Mouse (Mus musculus) limb, embryonic 14.5 days (tissue): ENCODE measurements at regions not wholly inside any gene's neighbourhood (a gene's known extent, or its start where the extent isn't known, plus 50 kb on each side); places are given as distances from the start of the nearest gene placed in this dataset.

Experiments used
- ATAC-seq: fragments of 200-750 bp; cut with Nextera tagmentation; 2 replicates; pipeline ENCODE4 v1.8.0; 2017; ENCODE audit warnings: low read depth, moderate number of reproducible peaks, moderate TSS enrichment; ENCODE audit not compliant: low FRiP score
- DNase-seq: peaks from one replicate; pipeline ENCODE4 v3.0.0-alpha.2; 2015; ENCODE audit warnings: low spot score
- H3K27ac ChIP-seq: fragments of 300-500 bp; sonication (generic); replicated peaks from 2 replicates; pipeline ENCODE4 v1.5.1; 2014; ENCODE audit warnings: low read depth, mild to moderate bottlenecking, low read length, moderate library complexity, mixed read lengths
- H3K27me3 ChIP-seq: fragments of 300-500 bp; sonication (generic); 2 replicates; pipeline ENCODE4 v1.6.1; 2014; ENCODE audit warnings: low read length, mixed read lengths; ENCODE audit not compliant: control insufficient read depth, insufficient read depth
- H3K36me3 ChIP-seq: fragments of 300-500 bp; sonication (generic); 2 replicates; pipeline ENCODE4 v1.6.1; 2014; ENCODE audit warnings: mild to moderate bottlenecking, low read length, moderate library complexity, mixed read lengths; ENCODE audit not compliant: control insufficient read depth, insufficient read depth
- H3K4me1 ChIP-seq: fragments of 300-500 bp; sonication (generic); 2 replicates; pipeline ENCODE4 v1.6.1; 2014; ENCODE audit warnings: antibody characterized with exemption, low read length, mixed read lengths; ENCODE audit not compliant: control insufficient read depth, insufficient read depth
- H3K4me2 ChIP-seq: fragments of 300-500 bp; sonication (generic); replicated peaks from 2 replicates; pipeline ENCODE4 v1.6.1; 2014; ENCODE audit warnings: low read depth, mild to moderate bottlenecking, low read length, moderate library complexity; ENCODE audit not compliant: severe bottlenecking
- H3K4me3 ChIP-seq: fragments of 300-500 bp; sonication (generic); replicated peaks from 2 replicates; pipeline ENCODE4 v1.5.1; 2014; ENCODE audit warnings: low read length
- H3K9ac ChIP-seq: fragments of 300-500 bp; sonication (generic); 2 replicates; pipeline ENCODE4 v1.6.1; 2014; ENCODE audit warnings: mild to moderate bottlenecking, low read depth, low read length, moderate library complexity; ENCODE audit not compliant: severe bottlenecking
- H3K9me3 ChIP-seq: fragments of 300-500 bp; sonication (generic); 2 replicates; pipeline ENCODE4 v1.6.1; 2016; ENCODE audit warnings: low read length; ENCODE audit not compliant: control insufficient read depth
- POLR2A ChIP-seq: fragments of 200-500 bp; IDR thresholded peaks from 2 replicates; pipeline ENCODE4 v1.8.0; 2012; ENCODE audit warnings: inconsistent platforms, mild to moderate bottlenecking, moderate library complexity, borderline replicate concordance; ENCODE audit not compliant: insufficient read depth, insufficient read length; ENCODE audit errors: extremely low read depth
- WGBS: fragments of 180-500 bp; shearing (Covaris S2); extraction: QIAGEN DNeasy Blood & Tissue Kit; methylation state at CpG from one replicate; pipeline ENCODE4 v1.1.7; 2014; 5-methylcytosine and 5-hydroxymethylcytosine counted together

- no peaks in the 10 kb centered on the region for H3K27me3 ChIP-seq
- WGBS: 79% methylated on average over 1 of the region's 1 CpGs
- H3K4me1 ChIP-seq: no peaks in the 10 kb centered on the region
- ATAC-seq (no peak), DNase-seq (no peak)
- no peak overlapping the region for H3K9ac ChIP-seq
- no peaks in the 10 kb centered on the region for H3K36me3 ChIP-seq
- H3K4me3 ChIP-seq: no peak overlapping the region
- TF ChIP-seq POLR2A: no peak
- no peak overlapping the region for H3K4me2 ChIP-seq
- no peak overlapping the region for H3K27ac ChIP-seq
- no peaks in the 10 kb centered on the region for H3K9me3 ChIP-seq
Measured at GRCm38 (mm10) chr1:98714307-98714706, 293.4 kb downstream of the Slco6d1 start.

GRCm38 (mm10) chr1:98720595-98720994 is 299.7 kb downstream of the Slco6d1 start:
- 80% methylated on average over 1 of the region's 1 CpGs for WGBS
- H3K27me3 ChIP-seq: no peaks in the 10 kb centered on the region

GRCm38 (mm10) chr1:98727354-98728015 is 306.6 kb downstream of the Slco6d1 start:
- ATAC-seq (no peak), DNase-seq (no peak)
- Histone ChIP-seq H3K9me3 (no peaks in the 10 kb centered on the region), H3K27ac (no peak overlapping the region), H3K4me3 (no peak overlapping the region), H3K27me3 (no peaks in the 10 kb centered on the region), H3K36me3 (no peaks in the 10 kb centered on the region), H3K9ac (no peak overlapping the region), H3K4me2 (no peak overlapping the region), H3K4me1 (no peaks in the 10 kb centered on the region)
- 82% methylated on average over 3 of the region's 3 CpGs for WGBS
- no peak for TF ChIP-seq POLR2A

More at GRCm38 (mm10) chr1:98720595-98720994, 299.7 kb downstream of the Slco6d1 start:
- Histone ChIP-seq H3K4me3 (no peak overlapping the region), H3K9ac (no peak overlapping the region), H3K27ac (no peak overlapping the region), H3K36me3 (no peaks in the 10 kb centered on the region), H3K4me1 (no peaks in the 10 kb centered on the region), H3K4me2 (no peak overlapping the region), H3K9me3 (no peaks in the 10 kb centered on the region)
- TF ChIP-seq POLR2A: no peak
- no peak for DNase-seq
- ATAC-seq: no peak

GRCm38 (mm10) chr1:98748886-98749285 is 328.0 kb downstream of the Slco6d1 start:
- no peak for ATAC-seq
- H3K9me3 ChIP-seq: no peaks in the 10 kb centered on the region
- no peak for TF ChIP-seq POLR2A
- no peak overlapping the region for H3K9ac ChIP-seq
- peak; percentile 28 for DNase-seq
- H3K4me3 ChIP-seq: no peak overlapping the region
- H3K4me1 ChIP-seq: no peaks in the 10 kb centered on the region
- H3K27me3 ChIP-seq: no peaks in the 10 kb centered on the region
- 12% methylated on average over 2 of the region's 2 CpGs for WGBS
- no peak overlapping the region for H3K4me2 ChIP-seq
- H3K36me3 ChIP-seq: no peaks in the 10 kb centered on the region
- H3K27ac ChIP-seq: no peak overlapping the region

- no peak overlapping the region for H3K4me3 ChIP-seq
- H3K9ac ChIP-seq: no peak overlapping the region
- no peak for TF ChIP-seq POLR2A
- H3K4me1 ChIP-seq: no peaks in the 10 kb centered on the region
- ATAC-seq (no peak), DNase-seq (no peak)
- H3K27me3 ChIP-seq: no peaks in the 10 kb centered on the region
- H3K27ac ChIP-seq: no peak overlapping the region
- H3K4me2 ChIP-seq: no peak overlapping the region
- H3K9me3 ChIP-seq: no peaks in the 10 kb centered on the region
- 82% methylated on average over 2 of the region's 2 CpGs for WGBS
- no peaks in the 10 kb centered on the region for H3K36me3 ChIP-seq
Measured at GRCm38 (mm10) chr1:98788528-98788927, 367.6 kb downstream of the Slco6d1 start.
